Mouse (Mus musculus) spleen, adult 2 months (tissue): ENCODE measurements at regions not wholly inside any gene's neighbourhood (a gene's known extent, or its start where the extent isn't known, plus 50 kb on each side); places are given as distances from the start of the nearest gene placed in this dataset.
"Not testable (repeated sequence)": the region's sequence is repeated elsewhere in the genome, so short reads cannot be mapped to it uniquely, and the experiment has no call there.

Experiments used
- DNase-seq, 2 experiments: peaks; one replicate each; pipeline versions ENCODE4 v3.0.0 to v3.0.0-alpha.2; 2012 to 2021; ENCODE audit warnings: low spot score in 2 of 2, low read depth in 1 of 2
- H3K27ac ChIP-seq: fragments of 200-500 bp; 2 replicates; pipeline ENCODE4 v1.5.1; 2012; ENCODE audit warnings: low read length, inconsistent platforms; ENCODE audit not compliant: insufficient read depth
- H3K27me3 ChIP-seq: fragments of 200-500 bp; 2 replicates; pipeline ENCODE4 v1.6.1; 2012; ENCODE audit warnings: mild to moderate bottlenecking, moderate library complexity, low read length, inconsistent platforms; ENCODE audit not compliant: control insufficient read depth, insufficient read depth
- H3K36me3 ChIP-seq: fragments of 200-500 bp; 2 replicates; pipeline ENCODE4 v1.6.1; 2012; ENCODE audit warnings: mild to moderate bottlenecking, low read length, inconsistent platforms; ENCODE audit not compliant: control insufficient read depth, insufficient read depth
- H3K4me1 ChIP-seq: fragments of 200-500 bp; 2 replicates; pipeline ENCODE4 v1.6.1; 2011; ENCODE audit warnings: inconsistent platforms; ENCODE audit not compliant: control insufficient read depth, insufficient read depth, insufficient read length
- H3K4me3 ChIP-seq: fragments of 200-500 bp; 2 replicates; pipeline ENCODE4 v1.5.1; 2011; ENCODE audit warnings: mild to moderate bottlenecking, inconsistent platforms; ENCODE audit not compliant: insufficient read depth, insufficient read length; ENCODE audit errors: extremely low read depth
- CTCF ChIP-seq: fragments of 200-500 bp; IDR thresholded peaks from 2 replicates; pipeline ENCODE4 v1.5.1; 2011; ENCODE audit warnings: mild to moderate bottlenecking, inconsistent platforms; ENCODE audit not compliant: insufficient read depth, insufficient read length, insufficient replicate concordance; ENCODE audit errors: extremely low read depth
- POLR2A ChIP-seq: fragments of 200-500 bp; IDR thresholded peaks from 2 replicates; pipeline ENCODE4 v1.6.1; 2011; ENCODE audit warnings: low read depth, low read length, inconsistent platforms
- whole genome bisulfite sequencing: fragments of 180-500 bp; shearing (Covaris S2); methylation state at CpG from one replicate; pipeline ENCODE4 v1.1.7; 2018; 5-methylcytosine and 5-hydroxymethylcytosine counted together

DNA sequence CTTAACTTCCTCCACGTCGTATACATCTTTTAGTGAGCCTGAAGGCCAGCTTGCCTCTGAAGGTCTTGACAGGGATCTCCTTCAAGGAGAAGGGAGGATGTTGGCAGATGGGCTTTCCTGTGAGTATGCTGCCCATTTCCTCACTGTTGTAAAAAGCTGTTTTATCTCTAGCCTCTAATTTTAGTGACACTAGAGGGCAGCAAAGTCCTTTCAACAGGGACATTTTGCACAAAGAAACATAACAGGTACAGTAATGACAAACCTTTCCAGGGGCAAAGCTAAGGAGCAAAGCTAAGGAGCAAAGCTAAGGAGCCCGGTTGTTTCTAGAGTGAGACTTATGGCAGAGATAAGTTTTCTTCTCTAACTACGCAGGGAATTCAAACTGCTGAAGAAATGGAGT lies 59.0 kb upstream of the Kbtbd8 start:
- TF ChIP-seq CTCF (no peak), POLR2A (no peak)
- WGBS: 39% methylated on average over 4 of the region's 4 CpGs
- DNase-seq: no peak

DNA sequence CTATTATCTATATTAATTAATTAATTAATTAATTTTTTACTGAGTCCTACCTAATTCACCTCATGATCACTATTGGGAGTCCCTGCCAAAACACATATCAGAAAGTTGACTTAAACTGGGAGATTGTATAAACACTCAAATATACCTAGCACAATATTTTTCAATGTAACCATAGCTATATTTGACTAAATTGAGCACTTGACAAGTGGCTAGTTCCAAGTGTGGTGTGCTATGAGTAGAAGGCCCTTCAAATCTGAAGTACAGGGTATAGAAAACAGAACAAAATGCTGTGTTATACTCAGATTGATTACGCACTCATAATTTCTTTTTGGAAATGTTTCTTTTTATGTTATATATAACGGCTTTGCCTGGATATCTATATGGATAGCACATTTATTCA lies 60.8 kb upstream of the Kbtbd8 start:
- Histone ChIP-seq H3K36me3 (no peaks in the 10 kb centered on the region), H3K4me1 (no peaks in the 10 kb centered on the region), H3K4me3 (no peak overlapping the region), H3K27ac (no peak overlapping the region), H3K27me3 (no peaks in the 10 kb centered on the region)
- TF ChIP-seq CTCF: no peak
- TF ChIP-seq POLR2A: no peak
- no peak for DNase-seq
- WGBS: 92% methylated on average over 2 of the region's 2 CpGs

More for the DNA sequence above, 59.0 kb upstream of the Kbtbd8 start:
- H3K27me3 ChIP-seq: no peaks in the 10 kb centered on the region
- H3K4me1 ChIP-seq: no peaks in the 10 kb centered on the region
- no peaks in the 10 kb centered on the region for H3K36me3 ChIP-seq
- H3K4me3 ChIP-seq: no peak overlapping the region
- no peak overlapping the region for H3K27ac ChIP-seq

DNA sequence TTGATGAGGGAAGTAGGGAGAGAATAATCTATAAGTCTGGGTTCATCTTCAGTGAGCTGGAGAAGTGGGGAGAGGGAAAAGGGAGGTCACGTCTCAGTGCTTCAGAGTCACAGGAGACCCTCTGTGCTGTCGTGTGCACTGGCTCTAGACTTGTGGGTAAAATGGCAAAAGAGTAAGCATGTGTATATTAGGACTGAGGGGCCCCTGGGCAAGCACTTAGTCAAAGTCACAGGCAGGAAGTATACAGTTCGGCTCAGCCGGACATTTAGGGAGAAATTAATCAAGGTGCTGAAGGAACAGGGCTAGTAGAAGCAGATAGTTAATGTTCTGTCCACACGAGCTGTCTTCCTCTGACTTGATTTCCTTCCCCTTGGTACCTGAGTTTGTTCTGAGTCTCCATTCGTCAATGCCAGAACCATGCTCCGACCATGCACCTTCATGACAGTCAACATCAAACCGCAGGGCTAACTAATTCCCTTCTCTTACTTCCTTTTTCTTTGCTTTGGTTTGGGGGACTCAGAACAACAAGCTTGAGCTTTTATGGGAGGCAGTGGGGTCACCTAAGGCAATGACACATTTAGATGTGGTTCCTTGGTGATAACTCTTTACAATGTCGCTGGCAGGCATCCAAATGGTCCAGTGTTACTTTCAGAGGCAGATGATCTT lies 63.2 kb upstream of the Kbtbd8 start:
- Histone ChIP-seq H3K36me3 (no peaks in the 10 kb centered on the region), H3K4me1 (no peaks in the 10 kb centered on the region), H3K27ac (no peak overlapping the region), H3K4me3 (no peak overlapping the region), H3K27me3 (no peaks in the 10 kb centered on the region)
- WGBS: 7% methylated on average over 9 of the region's 9 CpGs
- no peak for DNase-seq
- TF ChIP-seq POLR2A: no peak
- TF ChIP-seq CTCF: no peak

DNA sequence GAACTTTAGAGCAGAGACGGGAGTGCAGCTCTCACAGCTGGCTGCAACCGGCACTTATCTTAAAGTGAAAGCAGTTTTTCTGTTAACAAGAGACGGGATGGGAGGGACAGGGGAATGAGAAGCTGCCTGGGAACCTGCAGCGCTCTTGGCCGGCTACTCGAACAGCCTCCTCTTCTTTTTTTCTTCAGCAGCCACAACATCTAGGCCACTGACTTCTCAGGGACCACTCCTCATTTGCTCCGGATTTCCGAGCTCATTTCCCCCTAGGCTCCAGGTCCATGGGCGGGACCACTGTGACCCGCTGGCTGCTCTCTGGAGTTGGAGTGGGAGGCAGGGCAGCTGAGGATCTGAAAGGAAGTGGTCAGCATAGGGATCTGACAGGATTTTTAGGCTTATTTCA lies 75.7 kb upstream of the Kbtbd8 start:
- not testable (repeated sequence) for H3K27me3 ChIP-seq, H3K4me3 ChIP-seq, DNase-seq, H3K36me3 ChIP-seq, H3K27ac ChIP-seq, H3K4me1 ChIP-seq
- WGBS: 27% methylated on average over 7 of the region's 10 CpGs

DNA sequence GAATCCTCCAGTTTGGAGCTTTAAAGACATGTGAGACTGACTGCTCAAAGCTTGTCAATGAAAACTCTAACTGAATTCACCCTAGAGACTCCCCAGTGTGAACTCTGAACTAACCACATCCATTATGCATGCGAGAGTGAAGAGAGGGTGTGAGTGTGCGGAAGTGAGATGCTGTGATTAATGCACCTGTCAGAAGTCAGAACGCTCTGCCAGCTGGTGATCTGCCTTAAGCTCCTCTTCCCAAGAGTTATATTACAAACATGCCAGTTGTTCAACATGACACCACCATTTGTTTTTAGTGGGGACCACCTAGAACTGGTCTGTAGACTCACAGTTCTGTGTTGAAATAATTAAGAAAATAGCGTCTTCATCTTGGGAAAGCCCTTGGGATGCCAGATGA lies 92.8 kb upstream of the Kbtbd8 start:
- Histone ChIP-seq H3K27me3 (no peaks in the 10 kb centered on the region), H3K36me3 (no peaks in the 10 kb centered on the region), H3K4me1 (no peaks in the 10 kb centered on the region), H3K4me3 (no peak overlapping the region), H3K27ac (no peak overlapping the region)
- DNase-seq: no peak
- WGBS: 54% methylated on average over 4 of the region's 4 CpGs
- TF ChIP-seq POLR2A: no peak
- TF ChIP-seq CTCF: no peak

DNA sequence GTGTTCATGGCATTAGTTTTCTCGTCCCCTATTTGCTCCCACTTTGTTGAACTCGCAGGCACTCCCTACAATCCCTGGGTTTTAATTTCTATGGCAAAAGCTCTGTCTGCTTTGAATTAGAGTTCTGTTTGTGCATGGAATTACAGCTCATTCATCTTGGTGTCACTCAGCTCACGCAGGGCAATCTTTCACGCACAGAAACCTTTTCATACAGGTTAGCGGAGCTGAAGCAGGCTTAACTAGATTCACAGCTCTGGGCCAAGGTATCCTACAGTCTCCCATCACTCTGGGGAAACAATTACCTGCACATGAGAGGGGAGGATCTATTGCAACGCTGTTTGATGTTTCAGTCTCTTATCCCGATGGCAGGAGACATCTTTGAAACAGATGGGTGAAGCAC lies 95.3 kb upstream of the Kbtbd8 start:
- WGBS: 92% methylated on average over 7 of the region's 7 CpGs
- Histone ChIP-seq H3K4me1 (peaks cover 2% of the 10 kb centered on the region; the same call in 1 of the 2 replicates), H3K27me3 (no peaks in the 10 kb centered on the region), H3K27ac (no peak overlapping the region), H3K36me3 (no peaks in the 10 kb centered on the region), H3K4me3 (no peak overlapping the region)
- TF ChIP-seq POLR2A: no peak
- no peak for TF ChIP-seq CTCF
- DNase-seq: no peak

DNA sequence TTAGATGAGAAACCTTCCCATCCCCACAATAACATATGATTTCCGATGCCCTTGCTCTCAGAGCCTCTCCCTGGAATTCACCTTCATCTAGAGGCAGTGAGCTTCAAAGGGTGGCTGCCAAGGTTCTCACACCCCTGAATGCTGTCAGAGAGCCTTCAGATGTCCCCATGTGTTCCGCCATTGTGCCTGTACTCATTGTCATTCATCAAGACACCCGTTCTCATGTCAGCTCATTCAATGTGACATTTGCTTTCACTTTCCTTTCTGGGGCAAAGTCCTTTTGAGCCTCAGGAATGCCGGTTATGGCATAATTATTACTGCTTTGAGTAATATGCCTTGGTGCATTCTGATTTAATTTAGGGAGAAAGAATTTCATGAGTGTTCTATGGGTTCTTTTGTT lies 99.1 kb upstream of the Kbtbd8 start:
- no peaks in the 10 kb centered on the region for H3K27me3 ChIP-seq
- peaks cover 2% of the 10 kb centered on the region; the same call in 1 of the 2 replicates for H3K4me1 ChIP-seq
- 44% methylated on average over 4 of the region's 4 CpGs for WGBS
- H3K27ac ChIP-seq: no peak overlapping the region
- no peak for TF ChIP-seq CTCF
- no peak for TF ChIP-seq POLR2A
- no peaks in the 10 kb centered on the region for H3K36me3 ChIP-seq
- no peak for DNase-seq
- H3K4me3 ChIP-seq: no peak overlapping the region
